Mouse (Mus musculus): ENCODE measurements around the gene Ttc23. TPM values are rescaled to one million over a fixed set of nuclear protein-coding genes. Genes with fewer than 3 reads are reported as not detected.

The Ttc23 gene
- polyA plus RNA-seq (2012; rRNA removed), result 12.3 and 13.6 TPM in 2 replicates

DNA sequence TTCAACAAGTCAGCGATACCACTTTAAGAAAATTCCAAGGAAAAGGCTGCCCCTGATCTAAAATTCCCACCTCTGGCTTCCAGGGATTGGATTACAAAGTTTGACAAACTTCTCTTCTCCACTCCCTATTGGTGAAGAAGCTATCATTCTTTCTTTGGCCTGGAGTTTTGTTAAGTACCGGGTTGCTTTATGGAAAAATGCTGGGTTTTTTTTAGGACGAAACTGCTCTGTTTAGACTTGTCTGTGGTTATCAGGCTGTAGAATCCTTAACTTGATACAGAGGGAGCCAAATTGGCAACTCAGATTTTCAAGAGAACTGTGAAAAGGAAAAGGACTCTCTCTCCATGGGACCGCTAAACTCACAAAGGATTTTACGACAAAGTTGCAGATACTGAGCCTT, at the start of gene Ttc23:
Ttc23 (plus strand) TSS at position 134 of the 400 bp plus-strand sequence.

DNA sequence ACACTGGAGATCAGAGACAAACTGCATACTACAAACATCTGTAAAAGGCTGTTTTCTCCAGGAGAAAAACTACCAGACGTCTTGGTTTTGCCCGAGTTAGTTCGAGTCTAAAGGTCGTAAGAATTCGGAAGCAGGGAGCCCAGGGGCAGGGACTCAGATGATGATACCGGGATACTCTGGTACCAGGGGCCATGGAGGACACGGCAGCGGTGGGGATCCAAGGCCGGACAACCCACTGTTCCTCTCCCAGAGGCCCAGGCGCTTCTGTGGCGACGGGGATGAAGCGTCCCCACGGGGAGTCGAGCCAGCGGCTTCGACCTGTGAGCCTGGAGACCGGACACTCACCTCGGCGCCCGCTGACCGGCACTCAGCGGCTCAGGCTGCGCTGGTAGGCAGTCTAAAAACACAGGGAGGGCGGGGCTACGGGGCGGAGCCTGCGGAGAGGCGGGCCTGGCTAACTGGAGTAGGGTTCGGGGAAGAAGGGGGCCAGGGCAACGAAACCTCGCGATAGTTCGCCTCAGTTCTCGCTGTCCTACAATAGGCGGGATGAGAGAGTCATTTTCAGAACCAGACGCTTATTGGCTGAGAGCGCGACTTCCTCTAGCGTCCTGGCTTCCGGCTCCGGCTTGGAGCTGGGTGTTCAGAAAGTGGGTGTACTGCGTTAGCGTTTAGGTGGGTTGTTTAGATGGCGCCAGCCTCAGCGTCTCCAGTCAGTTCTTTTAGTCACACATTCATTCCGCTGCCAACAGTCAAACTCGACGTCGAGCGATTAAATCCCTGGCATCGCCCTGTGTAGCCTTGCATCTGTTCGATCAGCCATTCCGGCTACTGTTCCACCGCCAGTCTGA, 2.2 kb upstream of the Ttc23 start, which contains the start of gene Lrrc28:
Lrrc28 (minus strand) TSS at position 436 of the 848 bp plus-strand sequence.

DNA sequence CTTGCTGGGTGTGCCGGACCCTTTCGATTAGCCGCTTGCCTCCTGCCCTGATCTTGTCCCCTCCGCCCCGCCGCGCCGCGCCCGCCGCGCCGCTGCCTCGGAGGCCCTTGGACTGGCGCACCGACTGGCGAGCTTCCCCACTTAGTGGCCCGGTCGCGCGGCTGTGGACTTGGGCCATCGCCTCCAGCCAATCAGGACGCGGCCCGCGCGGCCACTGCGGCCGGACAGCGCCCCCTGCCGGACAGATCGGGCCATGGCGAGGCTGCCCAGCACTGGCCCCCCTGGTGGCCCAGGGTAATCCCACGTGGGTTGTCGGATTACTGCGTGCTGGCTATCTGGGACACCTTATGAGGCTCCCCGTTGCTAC, 112.4 kb downstream of the Ttc23 start, which contains the start of gene Synm:
Synm (minus strand) TSS at position 114 of the 367 bp plus-strand sequence.

Other genes with a start within 250 kb of the Ttc23 start
- 26.7 and 36.0 TPM in 2 replicates for gene Lrrc28, start 2.1 kb upstream of the Ttc23 start, polyA plus RNA-seq (2012; rRNA removed)
- 15.0 and 23.2 TPM in 2 replicates for gene Synm, start 112.3 kb downstream of the Ttc23 start, polyA plus RNA-seq (2012; rRNA removed)

All from ovary, adult 2 months (tissue).